ENCODE assay signal across 7 mouse cellular contexts in genomic region chr9:118980411-118980823, GRCm38 (mm10). TPM values are rescaled to one million over a fixed set of nuclear protein-coding genes. Genes with fewer than 3 reads are reported as not detected.
DNase-seq lines count a peak whose midpoint lies in the region; ATAC-seq and TF ChIP-seq lines count a peak whose summit lies in the region.

No protein-coding gene starts in this region.

- no peaks in the 10 kb centered on the region for H3K27me3 ChIP-seq in testis, adult 2 months (ENCODE audit: control insufficient read depth, insufficient read depth, low read length)
- H3K27me3 ChIP-seq in embryonic facial prominence, embryonic 13.5 days, result no peaks in the 10 kb centered on the region
- H3K27me3 ChIP-seq in limb, embryonic 10.5 days (ENCODE audit: low read depth, poor library complexity, severe bottlenecking), result no peaks in the 10 kb centered on the region

- peak; percentile 49; the same call in 1 of the 2 replicates for ATAC-seq in embryonic facial prominence, embryonic 13.5 days (ENCODE audit: insufficient number of reproducible peaks, insufficient read depth, low FRiP score, low TSS enrichment, low read depth)

- 4% methylated on average over 4 of the region's 4 CpGs for WGBS in embryonic facial prominence, embryonic 13.5 days
- 5% methylated on average over 4 of the region's 4 CpGs for WGBS in limb, embryonic 10.5 days

- no peak for DNase-seq in testis, postnatal 10 days (ENCODE audit: low spot score)
- DNase-seq in heart, postnatal 25 days (ENCODE audit: low spot score), result peak; percentile 49
- peak; percentile 71 for DNase-seq in limb, embryonic 10.5 days (ENCODE audit: low spot score)
- peak; percentile 31 for DNase-seq in right cerebral cortex, postnatal 4 days
- DNase-seq in thymus, postnatal 25 days, result no peak

- peak overlapping the region; percentile 80 for H3K27ac ChIP-seq in testis, adult 2 months (ENCODE audit: control insufficient read depth, insufficient read depth, low read depth, low read length)
- peak overlapping the region; percentile 94 for H3K27ac ChIP-seq in embryonic facial prominence, embryonic 13.5 days
- peak overlapping the region; percentile 89 for H3K27ac ChIP-seq in limb, embryonic 10.5 days

- H3K4me3 ChIP-seq in testis, adult 2 months (ENCODE audit: control insufficient read depth, low read depth, low read length), result peak overlapping the region; percentile 39
- H3K4me3 ChIP-seq in embryonic facial prominence, embryonic 13.5 days, result no peak overlapping the region
- peak overlapping the region; percentile 8; the same call in 1 of the 2 replicates for H3K4me3 ChIP-seq in limb, embryonic 10.5 days

- TF ChIP-seq POLR2A in testis, adult 2 months (IDR thresholded peaks at IDR 0.05; ENCODE audit: control insufficient read depth, low read depth, low read length), result no peak

- H3K4me1 ChIP-seq in testis, adult 2 months (ENCODE audit: control insufficient read depth, insufficient read depth, low read length), result peaks cover 4% of the 10 kb centered on the region
- H3K4me1 ChIP-seq in embryonic facial prominence, embryonic 13.5 days, result peaks cover 73% of the 10 kb centered on the region
- peaks cover 80% of the 10 kb centered on the region for H3K4me1 ChIP-seq in limb, embryonic 10.5 days

- intact Hi-C loops in heart, postnatal 25 days (cut with DNase I), result no loop called here

- peak overlapping the region; percentile 3; the same call in 1 of the 2 replicates for H3K9ac ChIP-seq in embryonic facial prominence, embryonic 13.5 days

- no peaks in the 10 kb centered on the region for H3K9me3 ChIP-seq in embryonic facial prominence, embryonic 13.5 days
- H3K9me3 ChIP-seq in limb, embryonic 10.5 days (replicated peaks), result no peaks in the 10 kb centered on the region

- no peaks in the 10 kb centered on the region for H3K36me3 ChIP-seq in testis, adult 2 months (ENCODE audit: control insufficient read depth, insufficient read depth, low read length)
- H3K36me3 ChIP-seq in embryonic facial prominence, embryonic 13.5 days, result no peaks in the 10 kb centered on the region
- peaks cover 5% of the 10 kb centered on the region; the same call in 1 of the 2 replicates for H3K36me3 ChIP-seq in limb, embryonic 10.5 days

- no peak for TF ChIP-seq CTCF in testis, adult 2 months (IDR thresholded peaks at IDR 0.05; ENCODE audit: control insufficient read depth, insufficient read depth, insufficient replicate concordance, low read depth, low read length)

- peak overlapping the region; percentile 23; the same call in 1 of the 2 replicates for H3K4me2 ChIP-seq in embryonic facial prominence, embryonic 13.5 days

RNA-seq across cellular contexts. Expression of gene Ctdspl, which starts 54.2 kb away (rescaled TPM):
- polyA plus RNA-seq in testis, adult 2 months (2012; rRNA removed), result 7.8 and 8.1 TPM in 2 replicates
- polyA plus RNA-seq in embryonic facial prominence, embryonic 13.5 days (2015; fragmentation: Nextera tagmentation; extraction: Ambion mirVana), result 20.6 and 21.3 TPM in 2 replicates
- 10 to 100 TPM; 10.1 to 12.7 TPM for total RNA-seq in heart, postnatal 25 days (2021)
- polyA plus RNA-seq in limb, embryonic 10.5 days (2016; fragmentation: Nextera tagmentation; extraction: Ambion mirVana), result 8.8 and 11.6 TPM in 2 replicates

Comparison
In these comparisons a context has a peak if more than half of its experiments do, and no peak if none do; other contexts are left out.
1. DNase-seq: peak in heart, postnatal 25 days (single experiment), limb, embryonic 10.5 days (single experiment) and right cerebral cortex, postnatal 4 days (single experiment); none in testis, postnatal 10 days (single experiment) and thymus, postnatal 25 days (single experiment).
2. Peak in every context shown above with its lines, with median percentiles within 50 percentile points of each other: H3K27ac ChIP-seq.